Mouse (Mus musculus): Measurements from ENCODE around the gene Nwd2.

Nwd2 gene

GRCm38 (mm10) chr5:63755092-63755761 is 106.3 kb downstream of the Nwd2 start:
- intact Hi-C loops (cut with DNase I), result no loop called here

GRCm38 (mm10) chr5:63755938-63756337 is 107.0 kb downstream of the Nwd2 start:
- intact Hi-C loops (cut with DNase I), result no loop called here

DNA sequence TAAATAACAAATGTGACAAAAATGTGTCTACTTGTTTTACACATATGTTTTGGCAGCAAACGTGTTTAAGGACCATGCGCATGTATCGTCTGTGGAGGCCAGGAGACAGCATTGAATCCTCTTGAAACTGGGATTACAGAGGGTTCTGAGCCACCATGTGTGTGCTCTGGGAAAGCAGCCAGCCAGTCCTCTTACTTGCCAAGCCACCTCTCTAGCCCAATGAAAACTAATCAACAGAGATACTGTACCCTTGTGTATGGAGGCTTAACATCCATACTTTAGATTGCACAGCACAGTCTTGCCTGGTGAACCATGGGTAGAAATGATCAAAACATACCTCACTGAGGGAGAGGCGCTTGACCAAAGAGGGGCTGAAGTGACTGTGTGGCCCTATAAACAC is 117.0 kb downstream of the Nwd2 start:
- intact Hi-C loops (cut with DNase I), result loop anchor here (5.0 kb wide), 2 partner anchors 824 to 869 kb away; no protein-coding TSS in a partner anchor

GRCm38 (mm10) chr5:63766715-63767114 is 117.8 kb downstream of the Nwd2 start:
- intact Hi-C loops (cut with DNase I), result loop anchor here (5.0 kb wide), 2 partner anchors 824 to 869 kb away; no protein-coding TSS in a partner anchor

DNA sequence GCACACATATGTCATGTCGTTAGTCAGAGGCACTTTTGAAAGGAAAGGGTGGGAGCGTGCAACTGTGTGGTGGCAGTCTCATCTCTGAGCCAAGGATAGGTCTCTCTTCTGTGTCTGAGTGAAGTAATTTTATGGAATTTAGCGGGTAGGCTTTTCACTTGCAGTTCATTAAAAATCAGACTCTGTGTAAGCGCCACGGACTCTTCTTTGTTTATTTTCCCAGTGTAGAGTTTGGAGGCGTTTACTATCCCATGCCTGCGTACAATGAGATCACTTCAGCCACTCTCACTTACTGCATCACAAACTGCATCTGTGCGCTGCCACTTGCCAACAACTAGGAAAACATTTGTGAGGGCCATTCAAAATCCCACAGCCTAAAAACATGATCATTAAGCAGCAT is 118.6 kb downstream of the Nwd2 start:
- intact Hi-C loops (cut with DNase I), result loop anchor here (5.0 kb wide), 2 partner anchors 825 to 870 kb away; no protein-coding TSS in a partner anchor

DNA sequence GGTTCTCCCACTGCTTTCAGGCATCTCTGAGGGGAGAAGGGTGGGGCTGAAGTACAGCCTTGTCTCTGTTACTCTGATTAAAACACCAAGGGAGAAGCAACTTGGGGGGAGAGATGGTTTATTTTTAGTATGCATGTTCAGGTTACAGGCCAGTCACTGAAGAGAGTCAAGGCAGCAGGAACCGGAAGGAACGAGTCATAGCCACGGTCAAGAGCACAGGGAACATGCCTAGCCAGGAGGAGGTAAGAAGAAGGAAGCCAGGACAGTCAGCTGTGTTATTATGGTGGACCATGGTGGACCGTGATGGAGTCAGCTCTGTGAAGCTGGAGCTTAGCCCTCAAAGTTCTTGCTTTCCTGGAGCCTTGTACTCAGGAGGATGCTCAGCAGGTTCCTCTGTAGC is 119.3 kb downstream of the Nwd2 start:
- intact Hi-C loops (cut with DNase I), result loop anchor here (5.0 kb wide), 2 partner anchors 826 to 871 kb away; no protein-coding TSS in a partner anchor

GRCm38 (mm10) chr5:63772971-63773370 is 124.1 kb downstream of the Nwd2 start:
- intact Hi-C loops (cut with DNase I), result no loop called here

DNA sequence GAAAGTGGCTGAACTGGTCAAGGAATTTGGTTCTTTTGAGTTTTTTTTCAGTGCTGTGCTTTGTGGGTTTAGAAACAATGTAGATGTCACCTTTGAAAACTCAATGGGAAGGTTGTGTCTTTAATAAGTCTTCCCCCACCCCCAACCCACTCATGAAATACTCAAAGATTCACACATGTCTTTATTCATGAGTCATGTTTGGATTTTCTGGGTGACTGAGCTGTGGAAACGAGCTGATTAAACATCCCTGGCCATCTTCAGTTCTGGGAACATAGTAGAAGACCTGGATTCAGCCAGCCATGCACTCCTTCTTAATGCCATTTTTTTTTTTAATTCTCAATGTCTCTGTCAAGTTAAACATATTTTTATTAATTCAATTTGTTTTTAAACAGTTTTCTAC is 124.7 kb downstream of the Nwd2 start:
- intact Hi-C loops (cut with DNase I), result no loop called here

GRCm38 (mm10) chr5:63788156-63788826 is 139.4 kb downstream of the Nwd2 start:
- intact Hi-C loops (cut with DNase I), result no loop called here

- intact Hi-C loops (cut with DNase I), result loop anchor here (1.0 kb wide), 1 partner anchor 74 kb away; no protein-coding TSS in a partner anchor
Observed at GRCm38 (mm10) chr5:63811819-63812508, 163.1 kb downstream of the Nwd2 start, which contains the start of gene 0610040J01Rik. TSS of gene 0610040J01Rik (plus strand) at chr5:63812363.

- intact Hi-C loops (cut with DNase I), result loop anchor here (1.0 kb wide), 1 partner anchor 74 kb away; no protein-coding TSS in a partner anchor
Observed at GRCm38 (mm10) chr5:63812509-63812865, 163.6 kb downstream of the Nwd2 start.

DNA sequence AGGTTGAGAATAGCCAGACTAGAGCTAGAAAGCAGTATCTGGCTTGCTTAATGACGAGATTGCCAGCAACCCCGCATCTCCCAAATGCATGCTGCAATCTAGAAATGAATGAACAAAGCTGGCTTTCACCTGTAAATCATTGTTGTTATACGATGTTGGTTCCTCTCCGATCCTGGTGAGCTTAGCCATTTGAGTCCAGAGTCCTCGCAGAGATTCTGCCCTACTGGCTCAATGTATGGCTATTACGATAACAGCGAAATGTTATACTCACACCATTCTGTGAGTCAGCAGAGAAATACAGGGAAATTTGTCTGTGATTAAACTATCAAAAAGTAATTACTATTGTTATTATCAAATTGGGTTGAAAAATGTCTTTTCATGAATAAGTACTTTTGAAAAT is 167.7 kb downstream of the Nwd2 start:
- intact Hi-C loops (cut with DNase I), result no loop called here

- intact Hi-C loops (cut with DNase I), result no loop called here
Observed at GRCm38 (mm10) chr5:63817270-63817669, 168.4 kb downstream of the Nwd2 start.

DNA sequence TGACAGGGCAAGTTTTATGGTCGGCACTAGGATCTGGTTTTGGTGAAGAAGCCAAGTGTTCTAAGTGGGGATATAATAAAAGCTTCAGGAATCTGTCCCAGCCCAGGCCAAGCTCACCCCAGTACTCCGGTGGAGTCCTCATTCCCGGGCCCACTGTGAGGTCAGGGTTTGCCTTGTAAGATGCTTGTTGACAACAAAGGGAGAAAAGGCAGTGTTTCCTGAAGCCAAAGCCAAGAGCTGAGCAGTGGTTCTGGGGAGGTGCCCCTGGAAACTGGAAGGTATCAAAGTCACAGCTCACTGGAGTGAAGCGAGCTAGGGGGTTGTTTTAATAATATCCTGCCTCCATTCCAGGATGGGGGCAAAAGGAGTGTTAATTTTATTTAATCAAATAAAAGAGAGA is 170.1 kb downstream of the Nwd2 start:
- intact Hi-C loops (cut with DNase I), result no loop called here

GRCm38 (mm10) chr5:63819519-63819918 is 170.6 kb downstream of the Nwd2 start:
- intact Hi-C loops (cut with DNase I), result no loop called here

- intact Hi-C loops (cut with DNase I), result no loop called here
Observed at GRCm38 (mm10) chr5:63821176-63821575, 172.3 kb downstream of the Nwd2 start.

- intact Hi-C loops (cut with DNase I), result no loop called here
Observed at GRCm38 (mm10) chr5:63821860-63822259, 173.0 kb downstream of the Nwd2 start.

DNA sequence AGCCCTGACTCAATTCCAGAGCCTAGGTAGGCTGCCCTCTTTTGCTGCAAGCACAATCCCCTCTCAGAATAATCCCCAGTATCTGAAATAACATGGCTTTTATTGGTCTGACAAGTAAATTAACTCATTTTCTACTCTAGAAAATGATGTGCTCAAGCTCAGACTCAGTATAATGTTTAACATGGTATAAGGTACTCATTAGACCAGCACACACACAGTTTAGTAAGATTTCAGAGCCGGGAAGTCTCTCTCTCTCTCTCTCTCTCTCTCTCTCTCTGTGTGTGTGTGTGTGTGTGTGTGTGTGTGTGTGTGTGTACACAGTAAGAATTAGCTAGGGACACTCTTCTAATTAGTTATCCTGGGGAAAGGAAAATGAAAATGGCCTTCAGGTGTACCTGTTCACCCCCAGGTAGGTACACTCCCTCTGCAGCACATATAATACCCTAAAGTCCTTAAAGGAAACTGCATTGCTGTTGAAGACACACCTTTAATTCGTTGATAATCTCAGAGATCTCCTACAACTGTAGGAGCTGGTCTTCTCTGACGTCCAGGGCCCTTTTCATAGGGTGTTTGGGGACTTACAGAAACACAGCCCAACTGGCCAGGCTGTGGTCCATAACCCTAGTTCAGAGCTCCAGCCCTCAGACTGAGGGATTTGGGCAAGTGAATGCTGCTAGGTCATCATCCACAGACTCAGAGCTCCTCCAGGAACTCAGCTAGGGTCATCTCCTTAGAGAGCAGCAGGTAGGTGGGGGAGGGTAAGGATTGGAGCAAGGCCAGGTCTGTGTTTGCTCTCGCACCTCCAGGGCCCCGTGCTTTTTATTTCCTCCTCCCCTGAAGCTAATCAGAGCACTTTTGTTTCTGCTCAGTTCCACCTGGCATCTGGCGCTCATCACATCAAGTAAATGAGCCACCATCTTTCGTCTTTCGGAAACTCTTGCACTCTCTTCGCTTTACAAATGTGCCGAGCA is 174.7 kb downstream of the Nwd2 start:
- intact Hi-C loops (cut with DNase I), result no loop called here

- intact Hi-C loops (cut with DNase I), result no loop called here
Observed at GRCm38 (mm10) chr5:63824599-63825350, 175.9 kb downstream of the Nwd2 start.

GRCm38 (mm10) chr5:63825881-63826280 is 177.0 kb downstream of the Nwd2 start:
- intact Hi-C loops (cut with DNase I), result no loop called here
